11 mouse cellular contexts compared by ENCODE assay signal in genomic region chr1:120341172-120341675, GRCm38 (mm10). TPM values are rescaled to one million over a fixed set of nuclear protein-coding genes. Genes with fewer than 3 reads are reported as not detected.
DNase-seq lines count a peak whose midpoint lies in the region; ATAC-seq and TF ChIP-seq lines count a peak whose summit lies in the region.
"Had no signal": no experiment of that assay in that cellular context is flagged by ENCODE, and none has a peak within 500 bp of the region (broad histone marks: within the 10 kb centered on the region; RNA-seq: fewer than 3 reads in every experiment).

No protein-coding gene starts in this region.

- H3K27ac ChIP-seq in heart, embryonic 12.5 days (ENCODE audit: poor library complexity, severe bottlenecking), result no peak overlapping the region
- H3K27ac ChIP-seq in forebrain, embryonic 14.5 days (ENCODE audit: low read depth, low read length), result no peak overlapping the region
- no peak overlapping the region for H3K27ac ChIP-seq in liver, embryonic 13.5 days

- peaks cover 22% of the 10 kb centered on the region for H3K4me1 ChIP-seq in heart, embryonic 12.5 days (replicated peaks)
- H3K4me1 ChIP-seq in G1E (ENCODE audit: insufficient read depth, low read depth, low read length), result no peaks in the 10 kb centered on the region
- peaks cover 11% of the 10 kb centered on the region for H3K4me1 ChIP-seq in forebrain, embryonic 14.5 days (ENCODE audit: control insufficient read depth, insufficient read depth, low read length)
- no peaks in the 10 kb centered on the region; the same call in 1 of the 2 replicates for H3K4me1 ChIP-seq in liver, embryonic 13.5 days (replicated peaks)

- no peak for ATAC-seq in heart, embryonic 12.5 days (ENCODE audit: insufficient number of reproducible peaks, low FRiP score)
- ATAC-seq in G1E (ENCODE audit: extremely low read depth, insufficient number of reproducible peaks, low FRiP score, poor library complexity, severe bottlenecking), result no peak
- ATAC-seq in forebrain, embryonic 14.5 days, result peak; percentile 22; the same call in 1 of the 2 replicates
- no peak for ATAC-seq in liver, embryonic 13.5 days (ENCODE audit: low read depth)
- ATAC-seq in megakaryocyte, adult 5-6 weeks (ENCODE audit: poor library complexity, severe bottlenecking), result no peak

- peak overlapping the region; percentile 36 for H3K4me3 ChIP-seq in heart, embryonic 12.5 days
- peak overlapping the region; percentile 11; the same call in 1 of the 2 replicates for H3K4me3 ChIP-seq in G1E (ENCODE audit: low read depth, low read length)
- peak overlapping the region; percentile 36 for H3K4me3 ChIP-seq in forebrain, embryonic 14.5 days (ENCODE audit: low read depth, low read length)
- peak overlapping the region; percentile 22 for H3K4me3 ChIP-seq in liver, embryonic 13.5 days (replicated peaks)

- H3K36me3 ChIP-seq in heart, embryonic 12.5 days, result no peaks in the 10 kb centered on the region
- H3K36me3 ChIP-seq in G1E (replicated peaks), result no peaks in the 10 kb centered on the region
- no peaks in the 10 kb centered on the region for H3K36me3 ChIP-seq in forebrain, embryonic 14.5 days (ENCODE audit: control insufficient read depth, insufficient read depth, low read length)
- H3K36me3 ChIP-seq in liver, embryonic 13.5 days, result no peaks in the 10 kb centered on the region

- whole genome bisulfite sequencing in heart, embryonic 12.5 days, result under 1% methylated on average over 41 of the region's 41 CpGs
- under 1% methylated on average over 41 of the region's 41 CpGs for WGBS in forebrain, embryonic 14.5 days
- WGBS in liver, embryonic 13.5 days (ENCODE audit: insufficient replicate concordance), result 1% methylated on average over 41 of the region's 41 CpGs

- H3K4me2 ChIP-seq in heart, embryonic 12.5 days, result peak overlapping the region; percentile 66
- peak overlapping the region; percentile 66 for H3K4me2 ChIP-seq in forebrain, embryonic 14.5 days (ENCODE audit: low read length)
- peak overlapping the region; percentile 32 for H3K4me2 ChIP-seq in liver, embryonic 13.5 days

- H3K9me3 ChIP-seq in heart, embryonic 12.5 days (replicated peaks), result no peaks in the 10 kb centered on the region
- peaks cover 35% of the 10 kb centered on the region for H3K9me3 ChIP-seq in G1E (replicated peaks)
- no peaks in the 10 kb centered on the region for H3K9me3 ChIP-seq in forebrain, embryonic 14.5 days (replicated peaks; ENCODE audit: control insufficient read depth, low read length)
- no peaks in the 10 kb centered on the region for H3K9me3 ChIP-seq in liver, embryonic 13.5 days (replicated peaks)

- H3K9ac ChIP-seq in heart, embryonic 12.5 days, result no peak overlapping the region
- H3K9ac ChIP-seq in forebrain, embryonic 14.5 days (ENCODE audit: low read length), result no peak overlapping the region
- H3K9ac ChIP-seq in liver, embryonic 13.5 days, result no peak overlapping the region

- DNase-seq in heart, postnatal 4 days, result no peak
- DNase-seq in G1E (ENCODE audit: low spot score), result no peak
- no peak for DNase-seq in forebrain, embryonic 14.5 days (ENCODE audit: low spot score)
- no peak for DNase-seq in liver, embryonic 13.5 days
- no peak for DNase-seq in spleen, postnatal 14 days (ENCODE audit: low spot score in 2 of 2)
- no peak for DNase-seq in ovary, postnatal 10 days (ENCODE audit: low spot score)
- DNase-seq: kidney, postnatal 36 days had no signal

- H3K27me3 ChIP-seq in heart, embryonic 12.5 days (replicated peaks), result peaks cover 97% of the 10 kb centered on the region
- peaks cover 3% of the 10 kb centered on the region; the same call in 1 of the 2 replicates for H3K27me3 ChIP-seq in G1E (ENCODE audit: insufficient read depth, low read length)
- peaks cover 68% of the 10 kb centered on the region for H3K27me3 ChIP-seq in forebrain, embryonic 14.5 days (replicated peaks; ENCODE audit: control insufficient read depth, insufficient read depth, low read length)
- H3K27me3 ChIP-seq in liver, embryonic 13.5 days, result peaks cover 98% of the 10 kb centered on the region

- no peak for TF ChIP-seq CTCF in G1E (IDR thresholded peaks at IDR 0.05; ENCODE audit: low read depth, low read length)

RNA-seq across cellular contexts. Expression of gene C1ql2, which starts 0.8 kb away (rescaled TPM):
- not detected in 2 replicates for polyA plus RNA-seq in heart, embryonic 12.5 days (2016; fragmentation: Nextera tagmentation; extraction: Ambion mirVana)
- total RNA-seq in heart, postnatal 4 days (2021), result not detected
- not detected in 2 replicates for total RNA-seq in G1E (2014; fragmentation: Nextera tagmentation)
- 0.11 TPM in 1 of 2 replicates, not detected in the other for total RNA-seq in G1E (2017)
- not detected in 2 replicates for polyA plus RNA-seq in G1E (2012)
- polyA plus RNA-seq in forebrain, embryonic 14.5 days (2014; fragmentation: Nextera tagmentation; extraction: Ambion mirVana), result 0.52 and 1.1 TPM in 2 replicates
- polyA plus RNA-seq in liver, embryonic 13.5 days (2015; fragmentation: Nextera tagmentation; extraction: Ambion mirVana), result not detected in 2 replicates
- not detected in 2 replicates for total RNA-seq in megakaryocyte, adult 5-6 weeks (2015)
- total RNA-seq in megakaryocyte, adult 5-6 weeks (2017), result not detected in 2 replicates
- total RNA-seq: MEL; neutrophil, adult 5-6 weeks had no signal
